Mouse (Mus musculus): ENCODE data around the gene Trf. TPM values are rescaled to one million over a fixed set of nuclear protein-coding genes. Genes with fewer than 3 reads are reported as not detected.

Trf gene
- total RNA-seq, 2 experiments from 2014 or later = 131 to 135 TPM

DNA sequence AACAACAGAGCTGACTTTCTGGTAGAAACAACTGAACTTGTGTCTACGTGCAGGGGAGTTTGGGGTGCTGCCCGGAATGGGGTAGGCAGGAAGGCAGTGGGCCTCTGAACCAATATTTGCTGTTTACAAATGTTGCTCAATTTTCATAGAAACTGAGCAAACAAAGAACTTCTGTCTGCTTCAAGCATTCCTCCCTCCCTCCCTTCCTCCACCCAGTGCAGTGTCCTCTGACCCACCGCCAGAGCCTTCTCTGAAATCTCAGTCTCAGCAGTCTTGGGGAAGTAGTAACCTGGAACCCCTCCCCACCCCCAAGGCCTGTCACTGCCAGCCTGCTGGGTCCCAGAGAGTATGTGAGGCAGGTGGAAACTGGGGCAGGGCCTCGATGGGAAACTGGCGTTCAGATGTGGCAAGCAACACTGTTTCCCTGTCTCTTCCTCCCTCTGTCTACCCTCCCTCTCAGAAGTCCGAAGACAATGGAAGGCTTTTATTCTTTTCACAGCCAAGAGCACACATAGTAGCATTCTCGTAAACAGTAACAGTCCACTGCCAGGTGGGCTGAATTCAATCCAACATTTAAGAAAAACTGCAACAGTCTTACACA, 4.4 kb upstream of the Trf start:
- no peak overlapping the region for H3K4me3 ChIP-seq
- TF ChIP-seq CTCF (IDR thresholded peaks at IDR 0.05) = no peak
- peak overlapping the region; percentile 19; the same call in 1 of the 2 replicates for H3K27ac ChIP-seq
- no peak for DNase-seq (ENCODE audit: extremely low spot score in 1 of 2, low spot score in 2 of 2)
- intact Hi-C loops (cut with DNase I) = no loop called here

DNA sequence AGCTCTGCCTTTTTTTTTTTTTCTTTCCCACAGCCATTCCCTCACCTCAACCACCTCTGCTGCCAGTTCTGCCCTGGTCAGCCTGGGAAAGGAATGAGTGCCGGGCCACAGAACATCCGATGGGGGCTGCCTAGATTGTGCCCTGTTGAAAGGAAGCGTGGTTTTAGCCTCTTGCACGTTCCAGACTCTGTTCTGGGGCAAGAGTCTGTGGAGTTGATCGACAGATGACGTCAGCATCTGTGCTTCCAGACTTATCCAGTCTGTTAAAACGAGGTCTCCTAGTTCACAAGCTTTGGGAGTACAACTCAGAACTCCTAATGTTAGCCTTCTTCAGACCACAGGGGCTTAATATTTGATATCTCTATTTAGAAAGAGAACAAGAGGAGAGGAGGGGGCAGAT, 3.8 kb upstream of the Trf start:
- Histone ChIP-seq H3K27ac (peak overlapping the region; percentile 6; the same call in 1 of the 2 replicates), H3K4me3 (no peak overlapping the region)
- intact Hi-C loops (cut with DNase I) = no loop called here
- no peak for DNase-seq (ENCODE audit: extremely low spot score in 1 of 2, low spot score in 2 of 2)
- no peak for TF ChIP-seq CTCF (IDR thresholded peaks at IDR 0.05)

- Histone ChIP-seq H3K27ac (0 out of 2 replicates have a peak overlapping the region, but pooled peaks have one; percentile 16), H3K4me3 (no peak overlapping the region)
- no peak for DNase-seq (ENCODE audit: extremely low spot score in 1 of 2, low spot score in 2 of 2)
- no peak for TF ChIP-seq CTCF (IDR thresholded peaks at IDR 0.05)
- intact Hi-C loops (cut with DNase I) = no loop called here
Measured at GRCm38 (mm10) chr9:103233006-103233395, 2.8 kb upstream of the Trf start.

DNA sequence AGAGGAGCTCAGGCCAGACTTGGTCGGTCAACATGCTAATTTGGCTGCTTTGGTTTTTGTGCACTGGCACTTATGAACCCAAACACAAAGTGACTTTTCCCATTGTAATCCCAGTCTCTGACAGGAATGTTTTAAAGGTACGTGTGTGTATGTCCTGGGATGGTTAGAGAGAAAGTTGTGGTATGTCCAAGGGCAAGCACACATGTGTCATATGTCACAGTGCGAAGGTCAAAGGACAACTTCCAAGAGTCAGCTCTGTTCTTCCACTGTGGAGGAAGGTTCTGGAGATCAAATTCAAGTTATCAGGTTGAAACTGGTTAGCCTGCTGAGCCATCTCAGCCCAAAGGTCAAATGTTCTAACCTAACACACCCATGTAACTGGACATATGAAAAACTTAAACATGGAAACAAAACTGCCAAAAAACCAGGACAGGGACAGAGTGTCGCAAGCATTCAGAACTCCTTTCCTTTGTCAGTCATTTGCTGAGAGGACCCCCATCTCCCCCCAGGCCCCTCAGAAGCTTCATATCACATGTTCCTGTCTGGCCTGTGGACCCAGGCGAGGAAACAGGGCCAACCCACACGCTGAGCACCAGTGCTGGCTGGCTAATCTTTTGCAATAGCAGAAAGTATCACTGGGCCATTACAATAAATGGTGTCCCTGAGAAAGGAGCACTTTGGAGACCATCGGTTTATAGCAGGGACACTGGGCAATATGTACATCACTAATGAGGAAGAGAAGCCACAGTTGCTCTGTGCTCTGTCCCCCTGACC, 2.2 kb upstream of the Trf start:
- no peak for TF ChIP-seq CTCF (IDR thresholded peaks at IDR 0.05)
- Histone ChIP-seq H3K4me3 (no peak overlapping the region), H3K27ac (no peak overlapping the region)
- intact Hi-C loops (cut with DNase I) = no loop called here
- no peak for DNase-seq (ENCODE audit: extremely low spot score in 1 of 2, low spot score in 2 of 2)

GRCm38 (mm10) chr9:103229037-103229867, 992 bp downstream of the Trf start:
- Histone ChIP-seq H3K4me3 (peak overlapping the region; percentile 13; the same call in 1 of the 2 replicates), H3K27ac (peak overlapping the region; percentile 41; the same call in 1 of the 2 replicates)
- intact Hi-C loops (cut with DNase I) = no loop called here
- no peak for TF ChIP-seq CTCF (IDR thresholded peaks at IDR 0.05)
- no peak for DNase-seq (ENCODE audit: extremely low spot score in 1 of 2, low spot score in 2 of 2)

- intact Hi-C loops (cut with DNase I) = no loop called here
- no peak for DNase-seq (ENCODE audit: extremely low spot score in 1 of 2, low spot score in 2 of 2)
- no peak for TF ChIP-seq CTCF (IDR thresholded peaks at IDR 0.05)
- Histone ChIP-seq H3K27ac (no peak overlapping the region), H3K4me3 (no peak overlapping the region)
Measured at GRCm38 (mm10) chr9:103228370-103229003, 1.8 kb downstream of the Trf start.

DNA sequence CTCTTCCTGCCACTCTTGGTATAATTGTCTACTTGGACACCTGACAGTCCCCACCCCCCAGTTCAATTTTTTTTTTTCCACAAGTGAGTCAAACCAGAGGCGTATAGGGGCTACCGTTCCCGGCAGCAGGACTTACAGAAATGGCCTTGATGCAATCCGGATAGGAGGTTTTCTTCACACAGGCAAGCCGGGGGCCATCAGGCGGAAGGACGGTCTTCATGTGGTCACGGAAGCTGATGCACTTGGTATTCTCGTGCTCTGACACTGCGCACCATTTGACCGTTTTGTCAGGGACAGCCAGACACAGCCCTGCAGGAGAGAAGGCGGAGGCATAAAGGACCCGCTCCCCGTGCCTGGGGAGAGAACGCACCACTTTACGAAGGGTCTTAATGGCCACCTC, 2.5 kb downstream of the Trf start:
- no peak overlapping the region for H3K27ac ChIP-seq
- intact Hi-C loops (cut with DNase I) = no loop called here
- TF ChIP-seq CTCF (IDR thresholded peaks at IDR 0.05) = no peak
- no peak overlapping the region for H3K4me3 ChIP-seq
- no peak for DNase-seq (ENCODE audit: extremely low spot score in 1 of 2, low spot score in 2 of 2)

- DNase-seq (ENCODE audit: extremely low spot score in 1 of 2, low spot score in 2 of 2) = no peak
- intact Hi-C loops (cut with DNase I) = no loop called here
- Histone ChIP-seq H3K4me3 (no peak overlapping the region), H3K27ac (no peak overlapping the region)
- no peak for TF ChIP-seq CTCF (IDR thresholded peaks at IDR 0.05)
Measured at GRCm38 (mm10) chr9:103226806-103227205, 3.4 kb downstream of the Trf start.

GRCm38 (mm10) chr9:103225464-103225863, 4.8 kb downstream of the Trf start:
- no peak overlapping the region for H3K27ac ChIP-seq
- peak; percentile 33 for TF ChIP-seq CTCF (IDR thresholded peaks at IDR 0.05)
- no peak overlapping the region for H3K4me3 ChIP-seq
- intact Hi-C loops (cut with DNase I) = loop anchor here (1.0 kb wide), 1 partner anchor 77 kb away; no protein-coding TSS in a partner anchor
- no peak for DNase-seq (ENCODE audit: extremely low spot score in 1 of 2, low spot score in 2 of 2)

DNA sequence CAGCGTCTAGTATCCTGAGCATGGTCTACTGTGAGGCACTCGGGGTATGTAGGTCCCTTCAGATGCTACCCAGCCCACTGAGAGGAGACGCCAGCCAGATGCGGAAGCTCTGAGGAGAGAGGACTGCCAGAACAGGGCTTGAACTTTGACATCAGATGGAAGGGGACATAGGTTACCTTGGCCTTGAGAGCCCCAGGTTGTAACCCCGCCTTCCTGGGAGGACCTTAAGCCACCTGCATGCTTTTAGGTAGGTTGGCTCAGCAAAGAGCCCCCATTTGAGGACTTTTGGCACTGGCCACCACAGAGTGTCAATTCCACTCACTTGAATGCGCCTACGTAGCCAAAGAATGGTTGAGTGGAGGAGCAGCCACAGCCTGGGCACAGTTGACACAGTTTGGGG, 5.5 kb downstream of the Trf start:
- no peak for TF ChIP-seq CTCF (IDR thresholded peaks at IDR 0.05)
- intact Hi-C loops (cut with DNase I) = loop anchor here (1.0 kb wide), 1 partner anchor 78 kb away; no protein-coding TSS in a partner anchor
- Histone ChIP-seq H3K4me3 (no peak overlapping the region), H3K27ac (no peak overlapping the region)
- no peak for DNase-seq (ENCODE audit: extremely low spot score in 1 of 2, low spot score in 2 of 2)

DNA sequence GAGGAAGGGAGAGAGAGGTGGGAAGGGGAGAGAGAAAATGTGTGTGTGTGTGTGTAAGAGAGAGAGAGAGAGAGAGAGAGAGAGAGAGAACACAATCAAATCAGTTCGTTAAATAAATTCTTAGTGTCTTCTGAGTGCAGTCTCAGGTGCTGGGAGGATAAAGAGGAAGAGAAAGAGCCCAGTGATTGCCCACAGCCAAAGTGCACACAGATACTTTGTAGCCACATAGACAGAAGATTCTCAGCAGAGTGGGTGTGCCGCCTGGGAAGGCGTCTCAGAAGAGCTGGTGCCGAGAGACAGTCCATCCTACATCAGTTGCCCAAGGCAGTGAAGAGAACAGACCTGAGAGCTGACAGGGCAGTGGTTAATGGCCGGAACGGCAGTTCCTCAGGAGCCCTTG, 16.0 kb downstream of the Trf start:
- H3K27ac ChIP-seq = no peak overlapping the region
- intact Hi-C loops (cut with DNase I) = no loop called here
- TF ChIP-seq CTCF (IDR thresholded peaks at IDR 0.05) = no peak
- DNase-seq (ENCODE audit: extremely low spot score in 1 of 2, low spot score in 2 of 2) = no peak
- H3K4me3 ChIP-seq = no peak overlapping the region
